ENCODE assay signal across 8 mouse cellular contexts in the genomic region with DNA sequence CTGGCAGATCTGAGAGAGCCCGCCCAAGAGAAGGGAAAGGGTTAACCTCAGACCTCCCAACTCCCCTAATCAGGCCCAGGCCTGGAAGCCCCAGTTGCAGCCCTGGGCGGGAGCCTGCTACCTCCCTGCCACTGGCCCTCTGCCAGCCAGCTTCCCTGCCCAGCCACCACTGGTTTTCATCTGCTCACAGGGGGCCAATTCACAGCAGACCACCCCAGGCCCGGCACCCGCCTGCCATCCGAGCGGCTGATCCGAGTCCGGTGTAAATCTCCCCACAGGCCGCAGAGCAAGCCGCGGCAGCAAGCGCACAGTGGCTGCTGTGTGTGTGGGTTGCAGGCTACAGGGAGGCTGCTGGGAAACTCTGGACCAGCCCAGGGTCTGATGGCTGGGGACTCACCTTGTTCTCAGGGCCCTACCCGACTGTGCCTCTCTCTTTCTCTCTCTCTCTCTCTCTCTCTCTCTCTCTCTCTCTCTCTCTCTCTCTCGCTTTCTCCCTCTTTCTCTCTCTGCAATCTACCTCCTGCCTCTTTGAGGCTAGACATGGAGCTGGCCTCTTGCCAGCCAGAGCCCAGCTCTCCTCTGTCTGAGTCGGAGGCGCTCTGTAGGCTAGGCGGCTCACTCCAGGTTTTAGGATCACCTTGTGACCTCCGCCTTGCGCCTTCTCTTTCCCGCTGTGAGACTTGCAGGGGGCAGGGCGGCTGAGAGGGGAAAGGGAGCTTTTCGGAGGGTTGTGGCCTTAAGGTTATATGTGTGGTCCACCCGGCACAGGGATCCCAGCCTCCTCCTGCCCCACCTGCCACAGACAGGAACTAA. TPM values are rescaled to one million over a fixed set of nuclear protein-coding genes. Genes with fewer than 3 reads are reported as not detected.
DNase-seq lines count a peak whose midpoint lies in the region; ATAC-seq lines count a peak whose summit lies in the region.

No protein-coding gene starts in this region.

- 6% methylated on average over 23 of the region's 23 CpGs for WGBS in lung, embryonic 15.5 days
- 9% methylated on average over 22 of the region's 23 CpGs for WGBS in embryonic facial prominence, embryonic 15.5 days
- WGBS in limb, embryonic 13.5 days, result 1% methylated on average over 22 of the region's 23 CpGs
- WGBS in neural tube, embryonic 15.5 days, result 7% methylated on average over 23 of the region's 23 CpGs

- ATAC-seq in lung, embryonic 15.5 days (ENCODE audit: borderline replicate concordance, extremely low read depth, low FRiP score, low TSS enrichment), result no peak
- ATAC-seq in embryonic facial prominence, embryonic 15.5 days (ENCODE audit: insufficient number of reproducible peaks, low FRiP score, low TSS enrichment, low read depth), result peak; percentile 75
- peak; percentile 90 for ATAC-seq in limb, embryonic 13.5 days (ENCODE audit: low FRiP score, low read depth)
- no peak for ATAC-seq in neural tube, embryonic 15.5 days (ENCODE audit: low FRiP score)
- ATAC-seq in inflammation-experienced regulatory T-cells, adult 6 months, result no peak

- no peak for DNase-seq in lung, postnatal 4 days
- DNase-seq in left cerebral cortex, postnatal 4 days, result no peak
- no peak for DNase-seq in frontal cortex, postnatal 14 days (ENCODE audit: low spot score in 2 of 2)

- H3K9ac ChIP-seq in lung, embryonic 15.5 days, result peak overlapping the region; percentile 22; the same call in 1 of the 2 replicates
- H3K9ac ChIP-seq in embryonic facial prominence, embryonic 15.5 days, result 0 out of 2 replicates have a peak overlapping the region, but pooled peaks have one; percentile 18
- 0 out of 2 replicates have a peak overlapping the region, but pooled peaks have one; percentile 25 for H3K9ac ChIP-seq in limb, embryonic 13.5 days
- H3K9ac ChIP-seq in neural tube, embryonic 15.5 days (replicated peaks), result no peak overlapping the region

- peaks cover 21% of the 10 kb centered on the region for H3K4me1 ChIP-seq in lung, embryonic 15.5 days
- peaks cover 34% of the 10 kb centered on the region for H3K4me1 ChIP-seq in embryonic facial prominence, embryonic 15.5 days
- peaks cover 55% of the 10 kb centered on the region for H3K4me1 ChIP-seq in limb, embryonic 13.5 days
- peaks cover 16% of the 10 kb centered on the region for H3K4me1 ChIP-seq in neural tube, embryonic 15.5 days

- H3K27ac ChIP-seq in lung, embryonic 15.5 days, result no peak overlapping the region
- H3K27ac ChIP-seq in embryonic facial prominence, embryonic 15.5 days (replicated peaks), result 0 out of 2 replicates have a peak overlapping the region, but pooled peaks have one; percentile 22
- peak overlapping the region; percentile 69 for H3K27ac ChIP-seq in limb, embryonic 13.5 days
- no peak overlapping the region for H3K27ac ChIP-seq in neural tube, embryonic 15.5 days (replicated peaks)

- peak overlapping the region; percentile 36 for H3K4me2 ChIP-seq in lung, embryonic 15.5 days
- H3K4me2 ChIP-seq in embryonic facial prominence, embryonic 15.5 days (replicated peaks), result peak overlapping the region; percentile 34
- peak overlapping the region; percentile 56 for H3K4me2 ChIP-seq in limb, embryonic 13.5 days (replicated peaks)
- peak overlapping the region; percentile 11 for H3K4me2 ChIP-seq in neural tube, embryonic 15.5 days

- H3K9me3 ChIP-seq in lung, embryonic 15.5 days, result no peaks in the 10 kb centered on the region
- no peaks in the 10 kb centered on the region for H3K9me3 ChIP-seq in embryonic facial prominence, embryonic 15.5 days (replicated peaks)
- no peaks in the 10 kb centered on the region for H3K9me3 ChIP-seq in limb, embryonic 13.5 days
- H3K9me3 ChIP-seq in neural tube, embryonic 15.5 days (replicated peaks), result no peaks in the 10 kb centered on the region

- H3K4me3 ChIP-seq in lung, embryonic 15.5 days, result no peak overlapping the region
- H3K4me3 ChIP-seq in embryonic facial prominence, embryonic 15.5 days (replicated peaks), result peak overlapping the region; percentile 6; the same call in 1 of the 2 replicates
- H3K4me3 ChIP-seq in limb, embryonic 13.5 days, result peak overlapping the region; percentile 10; the same call in 1 of the 2 replicates
- H3K4me3 ChIP-seq in neural tube, embryonic 15.5 days (replicated peaks), result no peak overlapping the region

- H3K27me3 ChIP-seq in lung, embryonic 15.5 days, result peaks cover 74% of the 10 kb centered on the region
- peaks cover 72% of the 10 kb centered on the region for H3K27me3 ChIP-seq in embryonic facial prominence, embryonic 15.5 days
- H3K27me3 ChIP-seq in limb, embryonic 13.5 days, result peaks cover 82% of the 10 kb centered on the region
- peaks cover 76% of the 10 kb centered on the region for H3K27me3 ChIP-seq in neural tube, embryonic 15.5 days (replicated peaks)

- intact Hi-C loops in left cerebral cortex, postnatal 4 days (cut with DNase I), result no loop called here

- no peaks in the 10 kb centered on the region for H3K36me3 ChIP-seq in lung, embryonic 15.5 days
- no peaks in the 10 kb centered on the region for H3K36me3 ChIP-seq in embryonic facial prominence, embryonic 15.5 days
- H3K36me3 ChIP-seq in limb, embryonic 13.5 days, result no peaks in the 10 kb centered on the region; the same call in 1 of the 2 replicates
- no peaks in the 10 kb centered on the region for H3K36me3 ChIP-seq in neural tube, embryonic 15.5 days

RNA-seq across cellular contexts. Expression of a gene that starts 46.2 kb away (rescaled TPM):
- polyA plus RNA-seq in lung, embryonic 15.5 days (2015; fragmentation: Nextera tagmentation; extraction: Ambion mirVana), result 0.04 and 0.20 TPM in 2 replicates
- 2.9 and 3.2 TPM in 2 replicates for polyA plus RNA-seq in embryonic facial prominence, embryonic 15.5 days (2015; fragmentation: Nextera tagmentation; extraction: Ambion mirVana)
- polyA plus RNA-seq in limb, embryonic 13.5 days (2015; fragmentation: Nextera tagmentation; extraction: Ambion mirVana), result 3.7 and 4.6 TPM in 2 replicates
- 0.19 and 1.1 TPM in 2 replicates for polyA plus RNA-seq in neural tube, embryonic 15.5 days (2015; fragmentation: Nextera tagmentation; extraction: Ambion mirVana)
- total RNA-seq in left cerebral cortex, postnatal 4 days (2021), result under 1 TPM in 1 of 2 experiments, not detected in 1; 0.08 TPM
- 10 to 100 TPM in 2 of 3 experiments, 1 to 10 TPM in 1; 9.2 to 26.5 (median 11.1) TPM for polyA plus RNA-seq in inflammation-experienced regulatory T-cells, adult 6 months (2017; shearing (Covaris generic))

Comparison
In these comparisons a context has a peak if more than half of its experiments do, and no peak if none do; other contexts are left out.
1. ATAC-seq: peak in embryonic facial prominence, embryonic 15.5 days (single experiment) and limb, embryonic 13.5 days (single experiment); none in lung, embryonic 15.5 days (single experiment), neural tube, embryonic 15.5 days (single experiment) and inflammation-experienced regulatory T-cells, adult 6 months (single experiment).
2. H3K27ac ChIP-seq: peak in embryonic facial prominence, embryonic 15.5 days (single experiment) and limb, embryonic 13.5 days (single experiment); none in lung, embryonic 15.5 days (single experiment) and neural tube, embryonic 15.5 days (single experiment).
3. H3K4me3 ChIP-seq: peak in embryonic facial prominence, embryonic 15.5 days (single experiment) and limb, embryonic 13.5 days (single experiment); none in lung, embryonic 15.5 days (single experiment) and neural tube, embryonic 15.5 days (single experiment).
4. Peak in every context shown above with its lines, with median percentiles within 50 percentile points of each other: H3K4me2 ChIP-seq.